Mouse (Mus musculus): ENCODE results near the gene Alg12. TPM values are rescaled to one million over a fixed set of nuclear protein-coding genes. Genes with fewer than 3 reads are reported as not detected.

Gene Alg12
- polyA plus RNA-seq, 1 experiment, result 32.8 TPM

DNA sequence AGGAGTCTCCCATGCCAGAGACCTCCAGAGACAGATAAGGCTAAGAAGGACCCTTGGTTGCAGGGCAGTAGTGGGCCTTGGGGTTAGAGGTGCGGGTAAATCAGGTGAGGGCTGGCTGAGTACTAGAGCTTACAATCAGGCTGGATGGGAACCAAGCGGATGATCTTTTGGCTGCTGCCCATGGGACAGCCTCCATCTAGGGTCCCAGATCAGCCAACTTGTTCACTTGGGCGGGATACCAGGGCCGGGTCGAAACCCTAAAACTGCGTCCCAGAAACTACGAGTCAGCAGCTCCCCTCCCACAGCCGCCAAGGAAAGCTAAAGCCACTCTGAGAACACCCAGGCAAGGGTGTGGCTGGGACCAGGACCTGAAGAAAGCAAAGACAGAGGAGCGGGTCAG lies 34.0 kb upstream of the Alg12 start:
- no peak for TF ChIP-seq POLR2A (IDR thresholded peaks at IDR 0.05; ENCODE audit: control insufficient read depth, low read depth, low read length)
- TF ChIP-seq CTCF (IDR thresholded peaks at IDR 0.05; ENCODE audit: control insufficient read depth, insufficient read depth, insufficient replicate concordance, low read depth, low read length), result no peak
- Histone ChIP-seq H3K4me1 (ENCODE audit: control insufficient read depth, insufficient read depth, low read length) (peaks cover 26% of the 10 kb centered on the region), H3K27me3 (ENCODE audit: control insufficient read depth, insufficient read depth, low read length) (no peaks in the 10 kb centered on the region), H3K36me3 (ENCODE audit: control insufficient read depth, insufficient read depth, low read length) (no peaks in the 10 kb centered on the region), H3K27ac (ENCODE audit: control insufficient read depth, insufficient read depth, low read depth, low read length) (no peak overlapping the region), H3K4me3 (ENCODE audit: control insufficient read depth, low read depth, low read length) (no peak overlapping the region)

- no peak overlapping the region for H3K4me3 ChIP-seq (ENCODE audit: control insufficient read depth, low read depth, low read length)
- TF ChIP-seq POLR2A (IDR thresholded peaks at IDR 0.05; ENCODE audit: control insufficient read depth, low read depth, low read length) (no peak), CTCF (IDR thresholded peaks at IDR 0.05; ENCODE audit: control insufficient read depth, insufficient read depth, insufficient replicate concordance, low read depth, low read length) (no peak)
- H3K27ac ChIP-seq (ENCODE audit: control insufficient read depth, insufficient read depth, low read depth, low read length), result no peak overlapping the region
- H3K36me3 ChIP-seq (ENCODE audit: control insufficient read depth, insufficient read depth, low read length), result no peaks in the 10 kb centered on the region
- H3K4me1 ChIP-seq (ENCODE audit: control insufficient read depth, insufficient read depth, low read length), result peaks cover 27% of the 10 kb centered on the region
- H3K27me3 ChIP-seq (ENCODE audit: control insufficient read depth, insufficient read depth, low read length), result no peaks in the 10 kb centered on the region
Measured at GRCm38 (mm10) chr15:88851507-88852149, 32.5 kb upstream of the Alg12 start.

DNA sequence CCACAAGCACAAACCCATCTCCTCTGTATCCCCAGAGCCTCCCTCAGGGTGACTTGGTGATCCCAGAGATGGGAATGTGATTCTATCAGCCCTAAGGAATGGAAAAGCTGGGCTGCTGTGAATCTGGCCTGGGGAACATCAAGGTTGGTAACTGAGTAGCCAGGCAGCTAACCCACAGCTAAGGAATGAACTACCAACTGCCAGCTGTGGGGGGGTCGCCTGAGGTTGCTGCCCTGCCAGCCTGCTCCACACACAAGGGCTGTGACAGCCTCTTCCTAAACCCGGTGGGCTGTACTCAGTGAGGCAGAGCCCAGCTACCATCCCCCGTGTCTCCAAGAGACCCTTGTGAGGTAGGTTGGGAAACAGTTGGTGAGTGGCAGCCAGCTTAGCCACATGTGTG lies 32.0 kb upstream of the Alg12 start:
- TF ChIP-seq POLR2A (IDR thresholded peaks at IDR 0.05; ENCODE audit: control insufficient read depth, low read depth, low read length), result no peak
- no peak for TF ChIP-seq CTCF (IDR thresholded peaks at IDR 0.05; ENCODE audit: control insufficient read depth, insufficient read depth, insufficient replicate concordance, low read depth, low read length)
- H3K4me1 ChIP-seq (ENCODE audit: control insufficient read depth, insufficient read depth, low read length), result peaks cover 27% of the 10 kb centered on the region
- H3K36me3 ChIP-seq (ENCODE audit: control insufficient read depth, insufficient read depth, low read length), result no peaks in the 10 kb centered on the region
- H3K4me3 ChIP-seq (ENCODE audit: control insufficient read depth, low read depth, low read length), result no peak overlapping the region
- no peaks in the 10 kb centered on the region for H3K27me3 ChIP-seq (ENCODE audit: control insufficient read depth, insufficient read depth, low read length)
- H3K27ac ChIP-seq (ENCODE audit: control insufficient read depth, insufficient read depth, low read depth, low read length), result no peak overlapping the region

GRCm38 (mm10) chr15:88850146-88850826 lies 31.2 kb upstream of the Alg12 start:
- H3K4me3 ChIP-seq (ENCODE audit: control insufficient read depth, low read depth, low read length), result no peak overlapping the region
- H3K36me3 ChIP-seq (ENCODE audit: control insufficient read depth, insufficient read depth, low read length), result no peaks in the 10 kb centered on the region
- H3K27ac ChIP-seq (ENCODE audit: control insufficient read depth, insufficient read depth, low read depth, low read length), result no peak overlapping the region
- H3K4me1 ChIP-seq (ENCODE audit: control insufficient read depth, insufficient read depth, low read length), result peaks cover 25% of the 10 kb centered on the region
- H3K27me3 ChIP-seq (ENCODE audit: control insufficient read depth, insufficient read depth, low read length), result no peaks in the 10 kb centered on the region
- TF ChIP-seq CTCF (IDR thresholded peaks at IDR 0.05; ENCODE audit: control insufficient read depth, insufficient read depth, insufficient replicate concordance, low read depth, low read length) (no peak), POLR2A (IDR thresholded peaks at IDR 0.05; ENCODE audit: control insufficient read depth, low read depth, low read length) (no peak)

DNA sequence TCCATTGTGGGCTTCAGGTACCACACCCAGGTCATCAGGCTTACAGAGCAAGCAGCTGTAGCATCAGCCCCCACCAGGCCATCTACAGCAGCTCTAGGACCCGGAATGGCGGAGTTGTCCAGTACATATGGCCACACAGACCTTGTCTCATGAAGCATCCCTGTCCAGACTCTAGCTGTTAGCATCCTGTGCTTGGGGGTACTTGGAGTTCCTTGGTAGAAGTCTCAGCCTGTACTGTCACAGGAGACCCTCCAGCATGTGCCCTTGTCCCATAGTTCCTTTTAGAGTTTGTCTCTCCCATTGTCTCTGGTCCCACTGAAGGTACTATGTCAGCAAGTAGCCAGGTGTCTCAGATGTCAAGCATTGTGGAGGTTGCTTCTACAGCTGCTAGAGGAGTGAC lies 30.5 kb upstream of the Alg12 start:
- Histone ChIP-seq H3K27me3 (ENCODE audit: control insufficient read depth, insufficient read depth, low read length) (no peaks in the 10 kb centered on the region), H3K4me1 (ENCODE audit: control insufficient read depth, insufficient read depth, low read length) (peaks cover 19% of the 10 kb centered on the region), H3K4me3 (ENCODE audit: control insufficient read depth, low read depth, low read length) (no peak overlapping the region), H3K36me3 (ENCODE audit: control insufficient read depth, insufficient read depth, low read length) (no peaks in the 10 kb centered on the region), H3K27ac (ENCODE audit: control insufficient read depth, insufficient read depth, low read depth, low read length) (no peak overlapping the region)
- TF ChIP-seq POLR2A (IDR thresholded peaks at IDR 0.05; ENCODE audit: control insufficient read depth, low read depth, low read length) (no peak), CTCF (IDR thresholded peaks at IDR 0.05; ENCODE audit: control insufficient read depth, insufficient read depth, insufficient replicate concordance, low read depth, low read length) (no peak)

DNA sequence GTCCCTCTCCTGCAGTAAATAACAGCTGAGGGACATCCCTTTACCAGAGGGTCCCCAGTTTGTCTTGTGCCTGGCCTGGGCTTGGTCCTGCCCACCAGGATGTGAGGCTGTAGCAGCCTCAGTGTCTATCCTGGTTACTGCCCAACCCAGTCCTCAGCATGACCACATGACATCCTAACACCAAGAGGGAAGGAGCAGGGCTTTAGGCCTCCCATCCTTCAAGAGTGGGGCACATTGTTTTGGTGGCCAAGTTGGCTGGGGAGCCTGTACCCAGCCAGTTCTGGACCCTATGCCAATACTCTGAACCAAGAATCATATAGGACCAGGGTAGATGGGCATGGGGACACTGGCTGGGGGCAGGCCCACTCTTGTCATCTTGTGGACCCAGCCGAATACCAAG lies 29.5 kb upstream of the Alg12 start:
- TF ChIP-seq POLR2A (IDR thresholded peaks at IDR 0.05; ENCODE audit: control insufficient read depth, low read depth, low read length) (no peak), CTCF (IDR thresholded peaks at IDR 0.05; ENCODE audit: control insufficient read depth, insufficient read depth, insufficient replicate concordance, low read depth, low read length) (no peak)
- H3K4me1 ChIP-seq (ENCODE audit: control insufficient read depth, insufficient read depth, low read length), result peaks cover 16% of the 10 kb centered on the region
- no peak overlapping the region for H3K4me3 ChIP-seq (ENCODE audit: control insufficient read depth, low read depth, low read length)
- no peak overlapping the region for H3K27ac ChIP-seq (ENCODE audit: control insufficient read depth, insufficient read depth, low read depth, low read length)
- no peaks in the 10 kb centered on the region for H3K36me3 ChIP-seq (ENCODE audit: control insufficient read depth, insufficient read depth, low read length)
- no peaks in the 10 kb centered on the region for H3K27me3 ChIP-seq (ENCODE audit: control insufficient read depth, insufficient read depth, low read length)

DNA sequence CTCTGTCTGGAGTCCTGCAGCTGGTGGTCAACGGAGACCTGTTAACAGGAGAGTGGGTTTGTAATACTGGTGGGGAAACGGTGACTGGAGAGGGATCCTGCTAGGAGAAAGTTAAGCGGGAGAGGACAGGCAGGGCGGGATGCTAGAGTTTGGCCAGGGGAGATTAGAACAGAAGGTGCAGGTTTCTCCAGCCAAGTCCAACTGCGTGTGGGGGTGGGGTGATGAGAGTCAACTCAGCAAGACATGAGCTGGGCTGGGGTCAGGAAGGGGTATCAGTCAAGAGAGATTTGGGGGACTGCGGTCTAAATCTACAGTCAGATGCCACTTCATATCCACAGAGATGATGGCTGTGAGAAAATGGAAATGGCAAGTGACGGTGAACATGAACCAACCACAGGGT lies 25.8 kb upstream of the Alg12 start:
- TF ChIP-seq POLR2A (IDR thresholded peaks at IDR 0.05; ENCODE audit: control insufficient read depth, low read depth, low read length) (no peak), CTCF (IDR thresholded peaks at IDR 0.05; ENCODE audit: control insufficient read depth, insufficient read depth, insufficient replicate concordance, low read depth, low read length) (no peak)
- no peaks in the 10 kb centered on the region for H3K36me3 ChIP-seq (ENCODE audit: control insufficient read depth, insufficient read depth, low read length)

More for the DNA sequence above, 25.8 kb upstream of the Alg12 start:
- Histone ChIP-seq H3K4me1 (ENCODE audit: control insufficient read depth, insufficient read depth, low read length) (peaks cover 7% of the 10 kb centered on the region), H3K27ac (ENCODE audit: control insufficient read depth, insufficient read depth, low read depth, low read length) (no peak overlapping the region), H3K27me3 (ENCODE audit: control insufficient read depth, insufficient read depth, low read length) (no peaks in the 10 kb centered on the region), H3K4me3 (ENCODE audit: control insufficient read depth, low read depth, low read length) (no peak overlapping the region)
